Mouse (Mus musculus): ENCODE measurements at regions not wholly inside any gene's neighbourhood (a gene's known extent, or its start where the extent isn't known, plus 50 kb on each side); places are given as distances from the start of the nearest gene placed in this dataset.
"Not testable (repeated sequence)": the region's sequence is repeated elsewhere in the genome, so short reads cannot be mapped to it uniquely, and the experiment has no call there.

DNA sequence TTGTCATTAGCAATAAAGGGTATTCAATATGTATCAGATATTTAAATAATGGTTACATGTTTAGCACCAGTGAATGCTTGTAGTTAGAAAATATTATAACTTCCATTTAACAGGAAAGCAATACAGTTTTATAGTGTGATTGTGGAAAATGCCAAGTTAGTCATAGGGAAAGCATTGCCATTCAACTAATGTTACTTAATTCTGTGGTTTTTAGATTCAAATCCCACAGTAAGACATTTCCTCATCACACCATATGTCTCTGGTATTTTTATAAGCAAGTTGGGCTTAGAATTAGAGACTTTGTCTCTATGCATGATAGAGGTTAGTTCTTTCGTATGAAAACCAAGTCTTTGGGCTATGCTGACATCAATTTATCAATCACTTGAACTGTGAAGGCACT is 133.0 kb downstream of the Prr30 start:
- peak; percentile 53 for DNase-seq (ENCODE audit: low read depth, low spot score)

- DNase-seq (ENCODE audit: low read depth, low spot score): no peak
Observed at GRCm38 (mm10) chr14:101056874-101057273, 143.3 kb downstream of the Prr30 start.

- peak; percentile 50 for DNase-seq (ENCODE audit: low read depth, low spot score)
Observed at GRCm38 (mm10) chr14:101055915-101056314, 144.2 kb downstream of the Prr30 start.

DNA sequence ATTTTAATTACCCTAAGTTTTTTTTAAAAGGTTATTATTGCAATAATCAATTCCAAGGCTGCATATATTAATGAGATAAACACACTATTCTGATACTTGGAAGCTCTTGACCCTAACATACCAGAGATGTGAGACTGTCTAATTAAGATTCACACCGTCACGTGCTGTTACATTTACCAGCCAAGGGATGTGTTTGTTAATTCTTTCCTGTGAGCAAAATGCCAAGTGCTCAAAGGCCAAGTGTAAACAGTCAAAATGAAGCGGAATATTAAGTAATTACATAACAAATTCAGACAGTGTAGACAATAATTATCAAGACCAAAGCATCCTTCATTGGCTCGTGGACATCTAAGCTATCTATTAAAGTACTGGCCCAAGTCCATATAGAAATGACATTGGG is 145.3 kb downstream of the Prr30 start:
- no peak for DNase-seq (ENCODE audit: low read depth, low spot score)

- DNase-seq (ENCODE audit: low read depth, low spot score): no peak
Observed at GRCm38 (mm10) chr14:101052760-101053159, 147.4 kb downstream of the Prr30 start.

- DNase-seq (ENCODE audit: low read depth, low spot score): no peak
Observed at GRCm38 (mm10) chr14:101050212-101050611, 149.9 kb downstream of the Prr30 start.

GRCm38 (mm10) chr14:101049664-101050203 is 150.4 kb downstream of the Prr30 start:
- no peak for DNase-seq (ENCODE audit: low read depth, low spot score)

- DNase-seq (ENCODE audit: low read depth, low spot score): no peak
Observed at GRCm38 (mm10) chr14:101043494-101043893, 156.6 kb downstream of the Prr30 start.

- DNase-seq (ENCODE audit: low read depth, low spot score): no peak
Observed at GRCm38 (mm10) chr14:101001070-101001469, 199.1 kb downstream of the Prr30 start.

- DNase-seq (ENCODE audit: low read depth, low spot score): no peak
Observed at GRCm38 (mm10) chr14:100980754-100981153, 219.4 kb downstream of the Prr30 start.

DNA sequence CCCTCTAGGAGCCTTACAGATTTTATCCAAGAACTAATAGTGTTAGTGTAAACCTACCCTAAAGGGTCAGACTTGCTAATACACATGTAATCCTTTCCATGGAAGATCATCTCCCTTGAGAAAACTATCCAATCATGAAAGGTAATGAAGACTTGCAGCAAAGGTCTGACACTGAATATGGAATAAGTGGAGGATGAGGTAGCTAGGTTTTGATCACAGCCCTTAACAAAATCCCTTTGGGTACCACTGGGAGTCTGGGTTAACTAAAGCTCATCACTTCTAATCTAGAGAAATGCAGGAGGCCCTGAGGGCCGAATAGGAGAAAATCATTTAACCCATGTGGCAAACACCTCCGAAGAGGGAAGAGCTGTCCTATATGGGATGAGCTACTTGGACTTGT is 221.6 kb downstream of the Prr30 start:
- DNase-seq (ENCODE audit: low read depth, low spot score): no peak

DNA sequence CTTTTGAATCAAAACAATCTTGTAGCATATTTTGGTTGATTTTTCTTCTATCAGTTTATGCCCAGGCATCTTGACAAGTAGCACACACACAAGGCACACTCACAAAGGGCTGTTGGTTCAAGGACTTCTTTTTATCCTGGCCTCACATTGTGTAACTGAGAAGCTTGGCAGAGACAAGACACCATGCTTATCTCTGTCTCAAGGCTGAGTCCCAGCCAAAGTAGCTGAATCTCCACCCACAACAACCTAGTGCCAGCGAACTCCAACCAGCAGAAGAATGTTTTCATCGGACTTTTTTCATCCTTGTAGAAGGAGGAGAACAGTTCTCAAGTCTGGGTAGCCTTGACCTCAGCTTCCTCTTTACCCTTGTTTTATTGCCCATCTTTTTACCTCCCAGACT is 229.2 kb downstream of the Prr30 start:
- peak; percentile 4 for DNase-seq (ENCODE audit: low read depth, low spot score)

DNA sequence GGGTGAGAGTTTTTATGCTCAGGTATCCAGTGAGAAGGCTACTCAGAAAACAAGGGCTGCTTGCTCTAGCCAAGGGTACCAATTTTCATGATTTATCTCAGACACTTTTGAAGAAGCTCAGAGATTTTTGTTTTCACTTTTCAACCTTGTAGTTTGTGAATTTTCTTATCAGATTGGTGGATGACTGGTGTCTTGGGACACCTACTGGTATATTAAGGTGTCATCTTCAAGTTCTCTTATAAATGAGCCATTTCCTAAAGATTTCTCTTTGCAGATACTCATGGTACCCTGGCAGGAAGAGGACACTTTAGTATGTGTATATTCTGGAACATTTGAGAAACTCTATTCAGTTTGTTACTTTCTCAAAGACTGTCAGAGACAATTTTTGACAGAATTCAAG is 239.9 kb downstream of the Prr30 start:
- DNase-seq (ENCODE audit: low read depth, low spot score): no peak

- no peak for DNase-seq (ENCODE audit: low read depth, low spot score)
Observed at GRCm38 (mm10) chr14:100955806-100956436, 244.2 kb downstream of the Prr30 start.

DNA sequence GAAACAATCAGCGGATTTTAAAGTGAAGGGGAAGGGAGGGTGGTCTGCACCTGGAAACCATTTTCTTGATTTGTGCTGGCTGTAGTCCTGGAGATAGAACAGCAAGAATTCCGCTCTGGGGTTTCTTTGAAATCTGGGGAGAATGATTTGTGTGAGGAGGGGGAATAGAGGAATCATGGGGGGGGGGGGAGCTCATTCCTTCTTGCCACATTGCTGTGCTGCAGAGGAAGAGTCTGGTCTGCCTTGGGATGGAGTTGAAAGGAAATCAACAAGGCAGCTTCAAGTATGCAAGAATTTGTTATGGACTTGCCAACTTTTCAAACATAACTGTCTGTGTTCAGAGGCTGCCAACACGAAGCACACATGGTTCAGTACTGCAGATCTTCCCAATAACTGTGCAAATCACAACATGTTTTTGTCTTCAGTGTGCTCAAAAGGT is 249.4 kb downstream of the Prr30 start:
- no peak for DNase-seq (ENCODE audit: low read depth, low spot score)

DNA sequence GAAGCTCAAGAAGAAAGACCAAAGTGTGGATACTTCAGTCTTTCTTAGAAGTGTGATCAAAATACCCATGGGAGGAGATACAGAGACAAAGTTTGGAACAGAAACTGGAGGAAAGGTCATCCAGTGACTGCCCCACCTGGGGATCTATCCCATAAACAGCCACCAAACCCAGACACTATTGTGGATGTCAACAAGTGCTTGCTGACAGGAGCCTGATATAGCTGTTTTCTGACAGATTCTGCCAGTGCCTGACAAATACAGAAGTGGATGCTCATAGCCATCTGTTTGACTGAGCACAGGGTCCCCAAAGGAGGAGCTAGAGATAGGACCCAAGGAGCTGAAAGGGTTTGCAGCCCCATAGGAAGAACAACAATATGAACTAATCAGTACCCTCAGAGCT is 252.5 kb downstream of the Prr30 start:
- DNase-seq (ENCODE audit: low read depth, low spot score): not testable (repeated sequence)

- DNase-seq (ENCODE audit: low read depth, low spot score): no peak
Observed at GRCm38 (mm10) chr14:100937358-100937887, 262.7 kb downstream of the Prr30 start.

DNA sequence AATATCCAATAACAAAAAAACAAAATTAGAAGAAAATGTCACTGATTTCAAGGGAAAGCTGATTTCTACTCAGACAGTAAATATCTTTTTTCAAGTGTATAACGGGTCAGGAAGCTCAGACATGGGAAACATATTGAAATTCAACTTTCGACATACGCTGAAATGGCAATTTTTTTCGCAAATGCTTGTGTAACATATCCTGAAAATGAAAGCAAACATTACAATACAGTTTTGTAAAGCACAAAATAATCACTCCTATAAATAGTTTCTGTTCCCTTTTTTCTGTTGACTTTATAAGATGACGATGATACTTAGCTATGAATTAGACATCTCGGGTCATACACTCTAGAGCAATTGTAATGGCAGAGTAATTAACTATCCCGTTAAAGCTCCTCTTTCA is 265.6 kb downstream of the Prr30 start:
- no peak for DNase-seq (ENCODE audit: low read depth, low spot score)

GRCm38 (mm10) chr14:100924880-100925279 is 275.2 kb downstream of the Prr30 start:
- DNase-seq (ENCODE audit: low read depth, low spot score): no peak

DNA sequence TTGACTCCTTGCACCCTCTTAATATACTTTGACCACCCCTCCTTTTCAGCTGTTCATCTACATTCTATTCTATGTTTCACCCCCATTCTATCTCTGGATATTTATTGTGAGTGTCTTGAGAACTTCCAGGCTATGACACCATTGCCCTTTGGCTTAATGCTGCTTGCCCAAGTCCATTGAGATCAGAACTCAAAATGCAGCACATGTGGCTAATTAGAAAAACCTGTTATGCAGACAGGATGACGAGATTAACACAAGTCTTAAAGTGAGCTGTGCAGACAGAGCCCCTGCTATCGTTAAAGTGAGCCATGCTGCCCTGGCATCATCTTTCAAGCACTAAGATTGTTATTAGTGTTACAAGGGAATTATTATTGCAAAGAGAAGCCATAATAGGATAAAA is 299.9 kb downstream of the Prr30 start:
- no peak for DNase-seq (ENCODE audit: low read depth, low spot score)

DNA sequence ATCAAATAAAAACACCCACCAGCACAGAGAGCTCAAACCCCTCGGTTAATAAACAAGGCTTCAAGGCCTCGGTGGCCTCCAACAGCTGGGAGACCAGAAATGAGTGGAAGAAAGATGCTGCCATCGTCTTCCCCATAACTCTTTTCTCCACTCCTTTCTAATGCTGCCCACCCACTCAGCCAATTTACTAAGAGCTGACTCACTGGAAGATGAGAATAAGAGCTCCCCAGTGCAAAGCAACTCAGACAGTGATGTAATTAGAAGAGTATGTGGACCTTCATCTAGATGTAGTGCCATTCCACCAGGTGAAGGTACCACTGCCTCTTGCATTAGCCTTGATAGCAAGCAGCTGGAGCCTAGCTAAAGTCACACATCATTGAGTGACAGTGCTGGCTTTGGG is 301.1 kb downstream of the Prr30 start:
- no peak for DNase-seq (ENCODE audit: low read depth, low spot score)

DNA sequence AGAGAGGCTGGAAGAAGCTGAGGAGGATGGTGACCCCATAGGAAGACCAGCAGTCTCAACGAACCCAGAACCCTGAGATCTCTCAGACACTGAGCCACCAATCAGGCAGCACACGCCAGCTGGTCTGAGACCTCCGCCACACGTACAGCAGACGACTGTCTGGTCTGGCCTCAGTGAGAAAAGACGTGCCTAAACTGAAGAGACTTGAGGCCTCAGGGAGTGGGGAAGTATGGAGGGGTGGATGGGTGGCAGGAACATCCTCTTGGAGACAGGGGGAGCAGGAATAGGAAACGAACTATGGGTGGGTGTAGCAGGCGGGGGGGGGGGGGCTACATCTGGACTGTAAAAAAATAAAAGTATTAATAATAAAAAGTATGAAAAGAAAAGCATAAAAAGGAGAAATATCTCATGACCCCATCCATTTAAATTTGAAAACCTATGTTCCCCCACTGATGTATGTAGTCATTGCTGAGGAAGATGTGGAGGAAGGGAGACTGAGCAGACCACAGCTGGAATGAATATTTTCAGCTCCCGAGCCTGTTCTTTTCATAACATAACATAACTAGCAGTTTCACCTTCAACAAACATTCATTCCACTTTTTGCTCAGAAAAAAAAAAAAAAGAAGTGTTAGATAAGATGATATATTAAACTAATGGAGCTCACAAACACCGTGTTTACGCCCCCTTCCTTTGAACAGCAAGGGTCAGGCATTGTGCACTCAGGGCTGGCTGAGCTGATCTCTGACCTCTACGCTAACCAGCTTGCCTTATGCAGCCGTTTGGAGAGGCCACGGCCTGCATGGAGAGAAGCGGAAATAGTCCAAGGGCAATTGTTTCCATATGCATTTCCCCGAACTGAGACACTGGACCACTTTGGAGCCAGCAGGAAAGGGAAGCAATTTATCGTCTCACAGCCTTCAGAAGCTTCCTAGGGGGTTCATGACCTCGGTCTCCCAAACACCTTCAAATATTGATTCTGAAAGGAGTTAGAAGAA is 310.7 kb downstream of the Prr30 start:
- no peak for DNase-seq (ENCODE audit: low read depth, low spot score)
